Mouse (Mus musculus) megakaryocyte-erythroid progenitor cell, adult 5-6 weeks (primary cell): ENCODE results near the gene Smarcd2. TPM values are rescaled to one million over a fixed set of nuclear protein-coding genes. Genes with fewer than 3 reads are reported as not detected.
"Not testable (repeated sequence)": the region's sequence is repeated elsewhere in the genome, so short reads cannot be mapped to it uniquely, and the experiment has no call there.

Source experiments
- ATAC-seq: replicated peaks from 2 replicates; pipeline ENCODE4 v1.8.0; 2016; ENCODE audit warnings: mild to moderate bottlenecking, inconsistent platforms; ENCODE audit not compliant: severe bottlenecking, poor library complexity, low FRiP score, low TSS enrichment
- total RNA-seq, 2 experiments: library from RNA; stranded (forward) in 1 of 2; stranded (reverse) in 1 of 2; fragments of 200-1000, 215-1000 nt in 1 of 2; fragments of >200 nt in 1 of 2; fragmentation: Nextera tagmentation in 1 of 2; gene quantifications; 2 replicates each; pipeline ENCODE4 v1.2.3; 2014 to 2017

Gene Smarcd2
- total RNA-seq, 2 experiments from 2014 or later: 93.8 to 272 TPM

DNA sequence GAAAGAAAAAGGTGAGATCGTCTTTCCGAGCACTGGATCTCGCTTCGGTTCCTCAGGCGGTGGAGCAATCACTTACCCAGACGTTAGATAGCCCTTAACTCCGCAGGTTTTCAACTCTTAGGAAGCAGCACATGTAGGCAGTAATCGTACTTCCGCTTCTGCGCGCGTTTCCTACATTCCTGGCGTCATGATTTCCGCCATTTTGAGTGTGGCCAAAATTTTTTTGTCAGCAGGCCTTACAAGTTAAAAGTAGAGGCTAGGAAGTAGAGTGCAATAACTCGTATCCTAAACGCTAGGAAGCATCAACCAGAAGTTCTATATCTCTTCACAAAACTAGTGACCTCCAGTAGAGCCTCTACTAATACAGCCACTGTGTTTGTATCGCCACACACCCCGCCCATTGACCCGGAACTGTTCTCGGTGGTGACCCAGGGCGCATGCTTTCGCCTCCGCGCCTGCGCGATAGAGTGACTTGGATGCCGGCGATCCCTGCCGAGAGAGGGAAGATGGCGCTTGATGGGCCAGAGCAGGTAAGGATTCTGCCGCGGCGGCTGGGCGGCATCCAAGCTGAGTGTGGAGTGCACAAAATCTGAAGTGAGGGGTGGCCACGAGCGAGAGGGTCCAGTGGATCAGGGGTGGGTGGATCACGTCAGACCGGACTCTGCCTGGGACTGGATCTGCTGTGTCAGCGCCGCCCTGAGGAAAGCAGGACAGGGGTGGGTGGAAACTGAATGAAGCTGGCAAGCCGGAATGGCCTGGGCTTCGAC, 16.9 kb downstream of the Smarcd2 start, which contains the start of the genes Ftsj3 and Psmc5:
TSS of gene Ftsj3 (minus strand) at position 395 of the 767 bp plus-strand sequence.
TSS of gene Psmc5 (plus strand) at position 470 of the 767 bp plus-strand sequence.
- peak; percentile 92 for ATAC-seq

DNA sequence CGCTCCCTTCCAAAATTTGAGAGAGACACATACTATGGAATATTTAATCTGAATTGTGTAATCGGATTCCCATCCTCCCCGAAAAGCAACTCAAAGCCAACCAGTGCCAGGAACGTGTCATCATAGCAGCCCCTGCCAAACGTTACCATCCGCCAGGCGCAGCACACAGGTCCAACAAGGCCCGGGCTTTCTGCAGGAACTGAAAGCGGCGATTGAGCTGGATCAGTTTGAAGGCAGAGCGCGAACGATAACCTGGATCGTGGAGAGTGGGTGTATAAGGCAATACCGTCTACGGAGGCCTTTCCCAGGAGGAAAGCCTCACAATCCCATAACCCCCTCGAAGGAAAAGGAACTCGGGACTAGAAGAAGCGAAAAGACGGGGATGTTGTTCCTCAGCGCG, 17.6 kb downstream of the Smarcd2 start:
- peak; percentile 19 for ATAC-seq

DNA sequence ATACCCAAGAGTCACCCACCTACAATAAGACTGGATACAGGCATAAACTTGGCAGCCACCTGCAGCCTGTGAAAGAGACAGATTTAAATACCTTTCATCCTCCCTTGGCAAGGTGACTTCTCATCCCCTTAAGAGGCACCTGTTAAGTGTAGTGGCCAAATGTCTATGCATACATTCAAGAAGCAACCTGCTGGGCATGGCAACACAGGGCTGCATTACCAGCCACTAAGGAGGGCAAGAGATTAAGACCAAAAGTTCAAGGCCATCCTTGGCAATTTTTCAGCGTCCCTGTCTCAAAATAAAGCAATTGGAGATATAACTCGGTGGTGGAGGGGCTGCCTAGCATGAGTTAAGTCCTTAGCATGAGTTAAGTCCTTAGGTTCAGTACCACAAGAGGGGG, 18.0 kb downstream of the Smarcd2 start:
- ATAC-seq: no peak

DNA sequence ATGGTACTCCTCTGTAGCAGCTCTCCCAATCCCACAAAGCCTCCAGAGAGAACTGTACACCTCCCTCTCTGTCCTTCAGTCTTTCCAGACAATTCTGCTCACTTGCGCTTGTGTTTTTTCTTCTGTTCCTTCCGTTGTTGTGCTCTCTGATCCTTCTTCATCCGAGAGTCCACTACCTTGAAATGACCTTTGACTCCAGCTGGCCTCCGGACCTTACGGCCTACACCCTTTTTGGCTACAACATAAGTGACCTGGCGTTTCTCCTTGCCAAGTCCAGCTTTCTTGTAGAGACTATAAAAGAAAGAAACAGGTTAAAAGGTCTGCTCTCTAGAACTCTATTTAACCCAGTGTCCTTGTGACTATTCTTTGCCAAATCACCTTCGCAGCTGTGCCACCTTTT, 23.4 kb downstream of the Smarcd2 start:
- no peak for ATAC-seq

DNA sequence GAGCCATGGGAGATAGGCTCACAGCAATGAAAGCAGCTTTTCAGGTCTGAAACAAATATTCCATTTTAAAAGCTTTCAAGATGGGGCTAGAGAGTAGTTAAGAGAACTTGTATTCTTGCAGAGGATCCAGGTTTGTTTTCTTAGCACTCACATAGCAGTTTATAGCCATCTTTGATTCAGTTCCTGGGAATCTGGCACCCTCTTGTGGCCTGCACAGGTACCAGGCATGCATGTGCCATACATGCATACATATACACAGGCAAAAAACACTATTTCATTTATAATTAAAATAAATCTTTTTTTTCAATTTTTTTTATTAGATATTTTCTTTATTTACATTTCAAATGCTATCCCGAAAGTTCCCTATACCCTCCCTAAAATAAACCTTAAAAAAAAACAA, 25.9 kb downstream of the Smarcd2 start:
- 0 out of 2 replicates have a peak, but pooled peaks have one; percentile 45 for ATAC-seq

DNA sequence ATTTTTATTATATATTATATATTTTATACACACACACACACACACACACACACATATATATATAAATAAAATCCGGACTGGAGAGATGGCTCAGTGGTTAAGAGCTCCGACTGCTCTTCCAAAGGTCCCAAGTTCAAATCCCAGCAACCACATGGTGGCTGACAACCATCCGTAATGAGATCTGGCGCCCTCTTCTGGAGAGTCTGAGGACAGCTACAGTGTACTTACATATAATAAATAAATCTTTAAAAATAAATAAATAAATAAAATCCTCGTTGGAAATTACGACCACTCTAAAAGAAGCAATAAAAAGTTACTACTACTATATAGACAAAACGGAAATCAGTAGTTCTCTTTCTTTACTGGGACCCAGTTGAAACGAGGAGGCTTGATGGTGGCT, 38.8 kb downstream of the Smarcd2 start:
- not testable (repeated sequence) for ATAC-seq

DNA sequence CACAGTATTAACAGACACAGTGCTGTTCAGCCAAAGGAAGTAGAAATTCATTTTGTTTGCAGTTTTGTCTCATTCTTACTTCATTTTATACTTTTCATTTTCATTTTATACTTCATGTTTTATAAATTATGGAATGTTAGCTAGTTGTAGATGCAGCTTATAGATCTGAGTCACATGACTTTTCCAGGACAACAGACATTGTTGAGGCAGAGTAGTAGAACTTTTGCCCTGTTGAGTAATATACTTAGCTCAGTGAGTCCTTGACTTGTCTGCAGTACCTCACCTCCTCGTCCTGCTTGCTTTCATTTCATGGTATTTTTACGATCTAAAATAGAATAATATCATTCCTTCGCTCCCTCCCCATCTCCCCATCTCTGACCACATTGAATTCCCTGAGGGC, 52.2 kb downstream of the Smarcd2 start:
- no peak for ATAC-seq

DNA sequence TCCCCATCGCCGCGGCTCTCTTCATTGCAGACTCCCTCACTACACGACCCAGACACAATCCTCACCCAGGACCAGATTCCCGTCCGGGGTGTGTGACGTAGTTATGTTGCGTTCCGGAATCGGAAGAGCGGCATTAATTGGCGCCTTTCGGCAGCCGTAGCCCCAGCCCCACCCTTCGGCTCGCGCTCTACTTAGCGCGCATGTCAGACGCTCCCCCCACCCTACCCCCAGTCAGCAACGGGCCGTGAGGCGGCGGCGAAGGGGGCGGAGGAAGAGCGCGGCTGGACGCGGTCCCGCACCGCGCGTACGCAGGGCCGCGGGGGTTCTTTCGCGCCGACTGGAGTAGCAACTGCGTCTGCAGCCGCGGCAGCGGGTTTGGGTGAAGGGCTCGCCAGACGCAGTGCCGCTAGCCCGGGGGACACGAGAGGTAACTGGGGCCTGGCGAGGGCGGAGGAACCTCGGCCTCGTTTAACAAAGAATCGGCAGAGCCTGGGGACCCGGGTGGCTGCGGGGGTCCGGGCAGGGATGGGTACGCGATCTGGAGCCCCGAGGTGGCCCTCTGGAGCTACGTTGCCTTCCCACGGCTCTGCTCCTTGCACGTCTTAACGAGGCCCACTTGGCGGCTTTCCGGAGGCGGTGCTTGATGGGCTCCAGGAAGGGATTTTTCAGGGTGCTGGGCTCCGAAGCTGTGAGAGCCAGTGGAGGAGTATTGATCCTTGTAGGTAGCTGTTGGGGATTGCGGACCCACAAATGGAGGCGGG, 55.9 kb downstream of the Smarcd2 start, which contains the start of gene Ddx42:
TSS of gene Ddx42 (plus strand) at position 197 of the 761 bp plus-strand sequence.
- ATAC-seq: peak; percentile 82

DNA sequence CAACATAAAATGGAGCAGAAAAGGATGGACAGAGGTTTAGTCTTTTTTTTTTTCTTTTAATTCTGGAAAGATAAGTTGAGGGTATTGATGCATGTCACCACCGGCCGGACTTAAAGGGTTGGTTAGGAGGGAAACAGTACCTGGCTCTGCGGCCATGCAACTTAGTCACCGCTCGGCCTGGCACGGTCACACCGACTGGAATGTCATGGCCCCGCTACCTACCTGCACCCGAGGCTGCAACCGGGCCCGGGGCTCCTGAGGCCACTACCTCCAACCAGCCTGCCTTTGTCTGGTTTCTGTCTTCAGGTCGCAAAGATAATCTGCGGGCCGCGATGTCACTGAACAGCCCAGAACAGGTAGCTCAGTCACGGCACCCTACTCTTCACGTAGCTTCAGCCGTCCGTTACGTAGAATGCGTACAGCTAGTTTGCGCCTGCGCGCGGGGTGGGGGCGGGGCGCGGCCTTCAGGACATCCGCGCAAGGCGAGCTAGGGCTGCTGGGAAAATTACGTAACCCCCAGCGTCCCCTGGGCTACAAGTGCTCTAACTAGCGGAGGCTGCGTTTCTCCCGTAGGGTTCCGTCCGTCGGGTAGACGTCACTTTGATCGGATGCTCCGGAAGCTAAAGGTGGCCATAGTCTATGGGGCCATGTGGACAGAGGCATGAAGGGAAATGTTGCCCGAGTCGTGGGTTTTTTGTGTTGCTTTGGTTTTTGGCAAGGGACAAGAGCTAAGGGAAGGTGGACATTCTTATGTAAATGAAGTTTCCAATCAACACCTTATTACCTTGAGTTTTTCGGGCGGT, 56.6 kb downstream of the Smarcd2 start, which contains the start of gene Ccdc47:
TSS of gene Ccdc47 (minus strand) at position 418 of the 803 bp plus-strand sequence.
- peak; percentile 90 for ATAC-seq

DNA sequence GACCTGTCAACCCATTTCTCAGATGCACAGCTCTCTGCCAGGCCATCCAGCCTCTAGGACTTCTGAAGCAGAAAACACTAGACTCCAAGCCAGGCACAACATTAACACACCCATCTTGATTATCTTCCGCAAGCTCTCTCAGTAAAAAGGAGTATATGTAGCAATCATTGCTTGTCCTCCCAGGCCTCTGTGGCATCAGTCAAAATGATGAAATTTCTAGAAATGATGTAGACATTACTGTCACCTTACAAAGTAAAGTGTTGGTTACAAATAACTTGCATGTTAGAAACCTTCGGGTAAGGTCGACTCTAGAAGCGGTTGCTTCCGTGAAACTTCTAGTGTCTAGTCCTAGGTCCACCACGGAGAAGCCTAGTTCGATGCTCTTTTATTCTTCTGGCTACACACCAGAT, 57.3 kb downstream of the Smarcd2 start:
- ATAC-seq: no peak

DNA sequence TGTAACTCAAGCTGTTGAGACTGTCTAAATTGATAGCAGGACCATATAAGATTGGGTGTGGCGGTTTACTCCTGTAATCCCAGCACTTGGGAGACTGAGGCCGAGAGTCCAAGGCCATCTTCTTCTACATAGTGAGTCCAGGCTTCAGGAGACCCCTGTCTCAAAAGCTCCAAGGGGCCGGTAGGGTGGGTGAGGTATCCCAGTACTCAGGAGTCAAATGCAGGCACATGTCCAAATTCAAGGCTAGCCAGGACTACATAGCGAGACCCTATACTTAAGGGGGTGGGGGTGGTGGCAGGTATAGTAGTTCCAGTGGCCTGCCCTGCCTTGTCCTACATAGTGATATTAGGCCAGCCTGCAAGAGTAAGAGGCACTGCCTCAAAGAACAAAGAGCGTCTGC, 57.9 kb downstream of the Smarcd2 start:
- no peak for ATAC-seq

Other genes starting within 250 kb of the Smarcd2 start
- 53.4 and 63.3 TPM in 2 replicates for gene Dcaf7, start 236.1 kb downstream of the Smarcd2 start, total RNA-seq (2014; fragmentation: Nextera tagmentation)
- 44.3 and 46.4 TPM in 2 replicates for gene Dcaf7, start 236.1 kb downstream of the Smarcd2 start, total RNA-seq (2017)
- 8.3 and 9.0 TPM in 2 replicates for gene Taco1, start 206.9 kb downstream of the Smarcd2 start, total RNA-seq (2014; fragmentation: Nextera tagmentation)
- gene Taco1, start 206.9 kb downstream of the Smarcd2 start, total RNA-seq (2017): 15.2 and 29.7 TPM in 2 replicates
- 10.3 and 19.9 TPM in 2 replicates for gene Map3k3, start 188.4 kb downstream of the Smarcd2 start, total RNA-seq (2014; fragmentation: Nextera tagmentation)
- gene Map3k3, start 188.4 kb downstream of the Smarcd2 start, total RNA-seq (2017): 5.9 and 9.0 TPM in 2 replicates
- not detected in 2 replicates for gene Gm10840, start 112.1 kb downstream of the Smarcd2 start, total RNA-seq (2014; fragmentation: Nextera tagmentation)
- gene Gm10840, start 112.1 kb downstream of the Smarcd2 start, total RNA-seq (2017): not detected in 2 replicates
- 12.0 and 18.5 TPM in 2 replicates for gene Limd2, start 112.1 kb downstream of the Smarcd2 start, total RNA-seq (2014; fragmentation: Nextera tagmentation)
- gene Limd2, start 112.1 kb downstream of the Smarcd2 start, total RNA-seq (2017): 4.4 and 5.9 TPM in 2 replicates
- gene Strada, start 70.8 kb downstream of the Smarcd2 start, total RNA-seq (2014; fragmentation: Nextera tagmentation): 20.3 and 29.6 TPM in 2 replicates
- gene Strada, start 70.8 kb downstream of the Smarcd2 start, total RNA-seq (2017): 9.8 and 15.5 TPM in 2 replicates
- 33.8 and 41.7 TPM in 2 replicates for gene Ccdc47, start 56.6 kb downstream of the Smarcd2 start, total RNA-seq (2014; fragmentation: Nextera tagmentation)
- 218 and 232 TPM in 2 replicates for gene Ccdc47, start 56.6 kb downstream of the Smarcd2 start, total RNA-seq (2017)
- 65.1 and 66.6 TPM in 2 replicates for gene Ddx42, start 56.0 kb downstream of the Smarcd2 start, total RNA-seq (2014; fragmentation: Nextera tagmentation)
- 82.7 and 126 TPM in 2 replicates for gene Ddx42, start 56.0 kb downstream of the Smarcd2 start, total RNA-seq (2017)
- gene Ftsj3, start 16.9 kb downstream of the Smarcd2 start, total RNA-seq (2014; fragmentation: Nextera tagmentation): 115 and 123 TPM in 2 replicates
- 235 and 274 TPM in 2 replicates for gene Ftsj3, start 16.9 kb downstream of the Smarcd2 start, total RNA-seq (2017)
- gene Psmc5, start 16.8 kb downstream of the Smarcd2 start, total RNA-seq (2014; fragmentation: Nextera tagmentation): 126 and 145 TPM in 2 replicates
- 111 and 128 TPM in 2 replicates for gene Psmc5, start 16.8 kb downstream of the Smarcd2 start, total RNA-seq (2017)
- gene Tcam1, start 3.7 kb upstream of the Smarcd2 start, total RNA-seq (2014; fragmentation: Nextera tagmentation): 1.4 and 3.5 TPM in 2 replicates
- 2.1 and 3.7 TPM in 2 replicates for gene Tcam1, start 3.7 kb upstream of the Smarcd2 start, total RNA-seq (2017)
- gene Gh, start 28.9 kb upstream of the Smarcd2 start, total RNA-seq (2014; fragmentation: Nextera tagmentation): not detected in 2 replicates
- gene Gh, start 28.9 kb upstream of the Smarcd2 start, total RNA-seq (2017): not detected in 2 replicates
- gene Cd79b, start 41.8 kb upstream of the Smarcd2 start, total RNA-seq (2014; fragmentation: Nextera tagmentation): 5.1 and 21.6 TPM in 2 replicates
- 1.4 and 3.5 TPM in 2 replicates for gene Cd79b, start 41.8 kb upstream of the Smarcd2 start, total RNA-seq (2017)
- 0.11 TPM in 1 of 2 replicates, not detected in the other for gene Scn4a, start 80.3 kb upstream of the Smarcd2 start, total RNA-seq (2014; fragmentation: Nextera tagmentation)
- gene Scn4a, start 80.3 kb upstream of the Smarcd2 start, total RNA-seq (2017): not detected in 2 replicates
- gene Prr29, start 92.5 kb upstream of the Smarcd2 start, total RNA-seq (2014; fragmentation: Nextera tagmentation): 4.6 TPM in 1 of 2 replicates, not detected in the other
- gene Prr29, start 92.5 kb upstream of the Smarcd2 start, total RNA-seq (2017): not detected in 2 replicates
- 20.5 and 46.5 TPM in 2 replicates for gene Icam2, start 115.1 kb upstream of the Smarcd2 start, total RNA-seq (2014; fragmentation: Nextera tagmentation)
- gene Icam2, start 115.1 kb upstream of the Smarcd2 start, total RNA-seq (2017): 51.4 and 82.3 TPM in 2 replicates
- 13.7 and 14.2 TPM in 2 replicates for gene Ern1, start 214.9 kb upstream of the Smarcd2 start, total RNA-seq (2014; fragmentation: Nextera tagmentation)
- 7.0 and 9.8 TPM in 2 replicates for gene Ern1, start 214.9 kb upstream of the Smarcd2 start, total RNA-seq (2017)